Mouse (Mus musculus): ENCODE results near the gene Pimreg. TPM values are rescaled to one million over a fixed set of nuclear protein-coding genes. Genes with fewer than 3 reads are reported as not detected.
A peak's percentile ranks its signal among the peaks of the same experiment; 100 is the strongest.

The Pimreg gene
- polyA plus RNA-seq, 1 experiment: 3.2 TPM

GRCm38 (mm10) chr11:72029143-72029542, 12.7 kb upstream of the Pimreg start:
- DNase-seq (ENCODE audit: low spot score): no peak

DNA sequence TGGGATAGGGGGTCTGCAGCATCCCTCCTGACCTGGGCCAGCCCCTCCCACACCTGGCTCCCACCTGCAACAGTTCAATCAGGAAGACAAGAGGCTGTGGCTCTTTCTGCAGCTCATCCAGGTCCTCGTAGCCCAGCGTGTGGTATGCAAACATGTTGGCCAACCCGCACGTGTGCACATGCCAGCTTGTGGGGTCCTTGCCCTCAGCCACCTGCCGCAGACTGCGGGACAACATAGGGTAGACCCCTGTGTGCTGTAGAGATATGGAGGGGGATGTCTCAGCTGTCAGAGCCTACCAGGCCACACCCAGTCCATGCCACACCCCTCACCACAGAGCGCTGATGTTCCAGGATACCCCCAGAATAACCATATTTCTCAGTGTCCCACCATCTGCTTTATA, 10.5 kb upstream of the Pimreg start:
- DNase-seq (ENCODE audit: low spot score): no peak

DNA sequence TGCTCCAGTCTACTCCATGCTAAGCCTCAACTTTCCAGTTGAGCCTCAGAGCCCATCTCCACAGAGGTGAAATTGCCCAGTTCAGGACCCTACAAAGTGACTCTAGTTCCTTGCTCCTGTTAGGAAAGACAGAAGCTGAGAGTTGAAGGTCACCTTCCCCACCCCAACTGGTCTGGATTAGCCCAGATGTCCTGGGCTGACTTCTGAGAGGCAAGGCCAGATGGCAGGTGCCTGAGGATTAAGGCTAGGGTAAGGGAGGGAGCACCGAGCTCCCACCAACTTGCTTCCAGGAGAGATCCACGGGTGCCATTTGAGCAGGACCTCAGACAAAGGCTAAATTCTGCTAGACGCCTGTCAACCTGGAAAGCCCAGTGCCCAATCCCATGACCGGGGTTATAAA, 9.7 kb upstream of the Pimreg start:
- no peak for DNase-seq (ENCODE audit: low spot score)

DNA sequence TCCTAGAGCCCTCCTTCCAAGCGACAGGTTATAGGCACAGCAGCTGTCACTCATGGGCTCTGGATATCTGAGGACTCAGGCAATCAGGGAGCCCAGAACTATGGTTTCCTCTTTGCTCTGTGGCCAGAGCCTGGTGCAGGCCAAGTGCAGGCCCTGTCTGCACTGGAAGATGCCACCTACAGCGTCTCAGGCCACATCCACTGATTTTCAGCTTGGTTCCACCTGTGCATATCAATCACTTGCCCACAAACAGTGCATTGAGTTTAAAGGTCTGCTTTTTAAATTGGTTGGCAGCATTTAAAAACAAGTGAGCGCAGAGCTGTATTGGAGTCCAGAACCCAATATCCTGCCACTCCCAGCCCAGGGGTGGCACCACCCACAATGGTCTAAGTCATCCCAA, 9.2 kb upstream of the Pimreg start:
- DNase-seq (ENCODE audit: low spot score): no peak

- DNase-seq (ENCODE audit: low spot score): no peak
Observed at GRCm38 (mm10) chr11:72037409-72037808, 4.4 kb upstream of the Pimreg start, which contains the start of gene Aipl1. Aipl1 (minus strand) TSS chr11:72037509.

DNA sequence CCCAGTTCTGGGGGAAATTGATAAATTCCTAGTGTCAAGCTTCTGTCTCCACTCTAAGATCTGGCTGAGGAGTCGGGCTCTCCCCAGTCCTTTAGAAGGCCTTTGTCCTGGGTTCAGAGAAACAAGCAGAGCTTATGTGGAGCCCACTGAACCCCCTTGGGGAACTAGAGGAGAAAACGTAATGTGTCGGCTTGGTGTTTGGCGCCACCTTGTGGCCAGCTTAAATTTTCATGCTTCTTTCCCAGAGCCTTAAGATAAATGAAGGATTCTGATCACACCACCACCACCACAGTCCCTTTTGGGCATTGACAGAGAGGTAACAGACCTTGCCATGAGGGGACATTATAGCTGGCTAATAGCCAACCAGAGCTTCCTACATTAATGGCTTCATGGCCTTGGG, 3.8 kb upstream of the Pimreg start:
- peak; percentile 35 for DNase-seq (ENCODE audit: low spot score)

GRCm38 (mm10) chr11:72039599-72040386, 2.0 kb upstream of the Pimreg start:
- DNase-seq (ENCODE audit: low spot score): no peak

DNA sequence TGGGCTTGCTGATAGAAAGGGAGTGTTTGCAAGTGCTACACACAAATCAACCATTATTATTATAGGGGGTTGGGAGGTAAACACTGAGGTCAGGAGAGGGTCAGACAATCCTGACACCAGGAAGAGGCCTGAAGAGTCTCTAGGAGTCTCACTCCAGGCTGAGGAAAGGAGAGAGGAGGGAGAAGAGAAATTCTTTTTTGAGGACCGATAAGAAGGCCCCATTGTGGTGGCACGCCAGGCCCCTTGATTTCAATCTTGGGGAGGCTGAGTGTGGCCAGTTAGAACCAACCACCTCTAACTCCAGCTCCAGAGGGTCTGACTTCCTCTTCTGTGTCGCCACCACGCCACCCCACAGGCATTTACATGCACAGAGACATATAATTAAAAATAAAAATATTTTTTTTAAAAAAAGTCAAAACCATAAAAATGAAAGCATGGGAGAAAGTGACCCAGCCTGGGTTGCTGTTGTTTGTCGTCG, 503 bp upstream of the Pimreg start:
- no peak for DNase-seq (ENCODE audit: low spot score)

DNA sequence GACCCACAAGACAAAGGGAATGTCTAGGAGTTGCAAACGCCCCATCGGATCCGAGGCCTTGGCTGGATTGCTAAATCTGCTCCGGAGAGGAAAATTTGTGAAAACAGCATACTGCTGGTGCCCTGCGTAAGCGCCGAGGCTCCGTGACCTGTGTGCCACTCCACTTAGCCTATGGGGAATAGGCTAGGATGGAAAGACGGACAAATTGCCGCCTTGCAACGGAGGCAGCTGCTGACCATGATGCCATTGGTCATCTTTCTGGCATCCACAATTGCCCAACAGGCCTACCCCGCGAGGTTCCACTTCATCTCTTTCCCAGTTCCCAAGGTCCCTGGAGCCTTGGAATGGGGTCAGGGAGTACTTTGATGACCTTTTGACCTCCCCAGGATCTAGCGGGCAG, 799 bp downstream of the Pimreg start:
- DNase-seq (ENCODE audit: low spot score): no peak

- no peak for DNase-seq (ENCODE audit: low spot score)
Observed at GRCm38 (mm10) chr11:72044231-72044630, 2.4 kb downstream of the Pimreg start.

GRCm38 (mm10) chr11:72048730-72049129, 6.9 kb downstream of the Pimreg start:
- no peak for DNase-seq (ENCODE audit: low spot score)

- no peak for DNase-seq (ENCODE audit: low spot score)
Observed at GRCm38 (mm10) chr11:72049171-72049759, 7.4 kb downstream of the Pimreg start.

- no peak for DNase-seq (ENCODE audit: low spot score)
Observed at GRCm38 (mm10) chr11:72050168-72050894, 8.5 kb downstream of the Pimreg start.

DNA sequence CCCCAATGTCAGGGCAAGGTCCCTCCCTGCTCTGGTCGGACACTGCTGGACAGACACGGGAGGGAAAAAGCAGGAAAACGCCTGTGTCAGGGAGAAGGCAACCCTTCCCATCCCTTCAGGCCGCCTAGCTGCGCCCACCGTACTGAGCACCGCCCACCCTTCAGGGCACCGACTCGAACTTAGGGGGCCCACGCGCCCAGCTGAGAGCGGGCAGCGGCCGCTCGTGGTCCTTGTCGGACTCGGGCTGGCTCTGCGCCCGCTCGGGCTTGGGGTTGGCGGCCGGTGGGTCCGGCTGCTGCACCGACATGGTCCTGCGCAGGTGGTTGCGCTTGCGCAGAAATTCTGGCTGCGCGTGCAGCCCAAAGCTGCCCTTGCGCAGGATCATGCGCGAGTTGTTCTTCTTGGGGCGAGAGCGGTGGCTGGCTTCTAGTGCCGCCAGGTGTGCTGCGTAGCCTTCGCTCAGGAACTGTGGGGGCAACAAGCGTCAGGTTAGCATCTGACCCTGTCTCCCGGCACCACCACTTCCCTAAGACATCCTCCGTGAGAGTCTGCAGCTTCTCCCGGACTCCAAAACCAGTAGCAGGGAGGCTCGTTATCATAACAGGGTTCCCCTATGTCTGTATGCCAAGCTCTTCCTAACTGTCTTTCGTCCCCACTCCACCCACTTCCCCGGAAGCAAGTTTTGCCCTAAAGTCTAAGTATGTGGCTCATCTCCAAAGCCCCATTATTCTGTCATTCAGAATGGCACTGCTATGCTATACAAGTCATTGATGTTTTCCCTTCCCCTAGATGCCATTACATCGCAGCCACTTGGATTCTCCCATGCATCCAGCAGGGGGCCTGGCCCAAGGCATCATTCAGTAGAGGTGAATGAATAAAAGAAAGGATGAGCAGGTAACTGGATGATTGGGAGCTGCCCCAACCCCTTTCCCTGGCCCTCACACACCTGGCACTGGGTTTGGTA, 9.3 kb downstream of the Pimreg start:
- no peak for DNase-seq (ENCODE audit: low spot score)

GRCm38 (mm10) chr11:72052221-72052620, 10.4 kb downstream of the Pimreg start:
- DNase-seq (ENCODE audit: low spot score): no peak

DNA sequence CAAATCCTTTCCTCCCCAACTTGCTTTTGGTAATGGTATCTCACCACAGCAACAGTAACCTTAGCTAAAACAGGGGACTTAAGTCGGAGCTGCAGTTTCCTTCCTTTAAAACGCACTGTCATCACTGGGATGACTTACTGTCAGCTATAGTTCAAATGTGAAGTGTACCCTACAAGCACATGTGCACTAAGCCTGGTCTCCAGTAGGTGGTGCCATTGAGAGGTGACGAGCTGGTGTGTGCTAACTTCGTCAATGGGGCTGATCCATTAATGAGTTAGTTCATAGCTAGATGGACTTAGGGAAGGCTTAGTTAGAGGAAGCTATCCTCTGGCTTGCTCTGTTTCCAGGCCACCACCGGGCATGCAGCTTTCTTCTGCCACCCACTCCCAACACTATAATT, 10.8 kb downstream of the Pimreg start:
- DNase-seq (ENCODE audit: low spot score): no peak

DNA sequence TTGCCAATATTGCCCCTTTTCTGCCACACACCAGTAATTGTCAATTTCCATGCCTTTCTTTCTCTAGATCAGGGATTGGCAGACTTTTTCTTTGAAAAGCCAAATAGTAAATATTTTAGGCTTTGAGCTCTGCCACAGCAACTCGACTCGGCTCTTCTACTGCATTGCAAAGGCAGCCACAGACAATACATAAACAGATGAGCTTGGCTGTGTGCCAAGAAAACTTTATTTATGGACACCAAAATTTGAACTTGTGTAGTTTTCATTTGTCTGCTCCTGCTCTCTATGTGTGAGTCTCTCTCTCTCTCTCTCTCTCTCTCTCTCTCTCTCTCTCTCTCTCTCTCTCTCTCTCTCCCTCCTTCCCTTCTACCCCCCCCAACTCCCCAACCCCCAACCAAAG, 13.3 kb downstream of the Pimreg start:
- no peak for DNase-seq (ENCODE audit: low spot score)

GRCm38 (mm10) chr11:72057166-72057565, 15.3 kb downstream of the Pimreg start:
- no peak for DNase-seq (ENCODE audit: low spot score)

- no peak for DNase-seq (ENCODE audit: low spot score)
Observed at GRCm38 (mm10) chr11:72060416-72060815, 18.6 kb downstream of the Pimreg start.

DNA sequence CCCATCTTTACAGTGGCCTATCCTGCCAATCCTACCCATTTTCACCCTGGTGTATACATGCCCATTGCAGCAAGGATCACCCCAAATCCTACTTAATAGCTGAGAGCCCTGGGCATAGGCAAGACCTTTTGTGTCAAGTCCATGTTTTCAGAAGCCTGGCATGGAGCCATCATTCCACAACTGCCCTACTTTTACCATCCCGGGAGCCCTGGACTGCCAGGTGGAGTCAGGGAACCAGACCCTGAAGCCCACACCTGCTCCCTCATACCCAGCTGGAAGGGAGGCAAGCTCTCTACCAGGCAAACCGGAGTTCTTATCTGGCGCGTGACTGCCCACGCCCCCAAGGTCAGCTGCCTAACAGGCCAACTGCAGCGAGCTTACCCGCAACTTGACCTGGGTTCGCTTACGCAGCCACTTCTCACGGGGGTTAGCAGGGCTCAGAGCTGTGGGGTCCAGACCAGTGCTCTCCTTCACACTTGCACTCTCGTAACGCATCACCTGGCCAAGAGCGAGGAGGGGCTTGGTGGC, 19.3 kb downstream of the Pimreg start:
- DNase-seq (ENCODE audit: low spot score): no peak

DNA sequence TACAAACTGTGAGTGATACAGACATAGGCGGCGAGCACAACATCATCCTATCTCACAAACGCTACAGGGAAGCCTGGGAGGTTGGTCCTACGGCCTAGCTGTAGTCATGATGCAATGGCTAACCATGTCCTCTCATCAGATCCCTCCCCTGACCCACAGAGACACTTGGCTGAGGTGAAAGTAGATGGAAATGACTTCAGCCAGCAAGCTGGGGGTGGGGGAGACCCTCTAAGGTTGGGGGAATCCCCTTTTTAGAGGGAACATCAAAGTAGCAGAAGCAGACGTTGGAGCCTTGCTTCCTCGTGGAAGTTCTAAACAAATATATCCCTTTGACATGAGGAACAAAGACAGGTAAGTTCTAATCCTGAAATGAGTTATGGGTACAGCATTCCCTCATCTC, 22.6 kb downstream of the Pimreg start:
- DNase-seq (ENCODE audit: low spot score): no peak
